Mouse (Mus musculus) embryo, embryonic 10.5 days (tissue): ENCODE data around the gene Hexb.
"Not testable (repeated sequence)": the region's sequence is repeated elsewhere in the genome, so short reads cannot be mapped to it uniquely, and the experiment has no call there.

Source experiments
- DNase-seq: peaks from one replicate; pipeline ENCODE4 v3.0.0-alpha.2; 2015; ENCODE audit warnings: low spot score

Gene Hexb

DNA sequence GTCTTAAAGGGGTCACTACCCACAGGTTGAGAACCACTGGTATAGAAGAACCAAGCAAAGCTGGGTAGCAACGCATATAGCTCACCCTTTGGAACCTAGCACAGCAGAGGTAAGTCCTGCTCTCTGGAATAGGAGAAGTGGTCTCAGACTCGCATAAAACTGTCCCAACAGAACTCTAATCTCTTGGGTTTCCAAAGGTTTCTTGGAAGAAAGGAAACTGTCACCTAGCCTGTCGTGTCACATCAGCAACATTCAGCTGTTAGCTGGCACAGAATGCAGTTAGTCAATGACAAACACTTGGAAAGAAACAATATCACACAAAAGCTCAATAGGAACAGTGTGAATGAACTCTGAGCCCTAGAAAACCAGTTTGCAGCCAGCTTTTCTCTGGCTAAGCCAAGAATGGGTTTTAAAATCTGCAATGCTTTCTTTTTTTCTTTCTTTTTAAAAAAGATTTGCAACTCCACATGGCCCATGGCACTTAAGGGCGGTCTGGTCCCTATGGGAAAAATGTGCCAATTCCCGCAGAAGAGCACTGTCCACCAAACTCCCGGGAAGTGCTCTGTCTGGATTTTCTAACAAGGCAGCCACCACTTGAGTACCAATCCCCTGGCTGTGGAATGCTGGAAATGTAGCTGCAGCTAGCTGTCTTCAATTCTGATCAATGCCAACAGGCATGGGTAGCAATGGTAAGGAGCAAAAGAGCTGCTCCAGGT lies 17.9 kb downstream of the Hexb start:
- DNase-seq: no peak

- DNase-seq: no peak
Observed at GRCm38 (mm10) chr13:97178943-97179342, 19.2 kb downstream of the Hexb start.

DNA sequence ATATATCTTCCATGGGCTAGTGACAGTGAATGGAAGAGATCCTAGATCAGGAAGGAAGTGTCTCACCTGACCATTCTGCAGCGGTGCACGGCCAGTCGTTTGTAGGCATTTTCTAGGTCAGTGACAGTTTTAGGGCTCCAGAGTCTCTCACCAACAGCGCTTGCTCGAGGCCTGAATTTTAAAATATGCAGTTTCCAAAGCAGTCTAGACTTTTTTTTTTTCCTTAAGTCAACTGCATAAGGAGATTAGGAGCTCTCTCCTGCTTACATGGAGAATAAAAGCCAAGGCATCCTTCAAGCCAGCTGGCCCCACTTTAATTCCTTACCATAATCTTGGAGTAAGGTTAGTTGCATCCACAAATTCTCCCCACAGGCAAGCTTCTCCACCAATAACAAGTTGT lies 21.4 kb downstream of the Hexb start:
- no peak for DNase-seq

GRCm38 (mm10) chr13:97175520-97176264 lies 22.5 kb downstream of the Hexb start:
- no peak for DNase-seq

GRCm38 (mm10) chr13:97145834-97146233 lies 52.3 kb downstream of the Hexb start:
- peak; percentile 79 for DNase-seq

GRCm38 (mm10) chr13:97142321-97142720 lies 55.8 kb downstream of the Hexb start:
- no peak for DNase-seq

GRCm38 (mm10) chr13:97138404-97138931 lies 59.7 kb downstream of the Hexb start:
- not testable (repeated sequence) for DNase-seq

GRCm38 (mm10) chr13:97137466-97138400 lies 60.4 kb downstream of the Hexb start, which contains the start of the genes Gfm2 and Nsa2:
Gfm2 (plus strand) TSS chr13:97137937.
Nsa2 (minus strand) TSS chr13:97137937.
- DNase-seq: peak; percentile 96

- DNase-seq: not testable (repeated sequence)
Observed at GRCm38 (mm10) chr13:97130413-97130812, 67.7 kb downstream of the Hexb start.

GRCm38 (mm10) chr13:97129654-97130053 lies 68.5 kb downstream of the Hexb start:
- not testable (repeated sequence) for DNase-seq
